Mouse (Mus musculus) liver, postnatal 0 days (tissue): ENCODE measurements around the gene Ccdc159.

Source experiments
- CTCF ChIP-seq: sonication (generic); IDR thresholded peaks from 2 replicates; pipeline ENCODE4 v1.5.1; 2016; ENCODE audit warnings: antibody characterized with exemption, low read depth
- EP300 ChIP-seq: IDR thresholded peaks from 2 replicates; pipeline ENCODE4 v1.6.1; 2016; ENCODE audit warnings: antibody characterized with exemption, low read depth, mild to moderate bottlenecking

DNA sequence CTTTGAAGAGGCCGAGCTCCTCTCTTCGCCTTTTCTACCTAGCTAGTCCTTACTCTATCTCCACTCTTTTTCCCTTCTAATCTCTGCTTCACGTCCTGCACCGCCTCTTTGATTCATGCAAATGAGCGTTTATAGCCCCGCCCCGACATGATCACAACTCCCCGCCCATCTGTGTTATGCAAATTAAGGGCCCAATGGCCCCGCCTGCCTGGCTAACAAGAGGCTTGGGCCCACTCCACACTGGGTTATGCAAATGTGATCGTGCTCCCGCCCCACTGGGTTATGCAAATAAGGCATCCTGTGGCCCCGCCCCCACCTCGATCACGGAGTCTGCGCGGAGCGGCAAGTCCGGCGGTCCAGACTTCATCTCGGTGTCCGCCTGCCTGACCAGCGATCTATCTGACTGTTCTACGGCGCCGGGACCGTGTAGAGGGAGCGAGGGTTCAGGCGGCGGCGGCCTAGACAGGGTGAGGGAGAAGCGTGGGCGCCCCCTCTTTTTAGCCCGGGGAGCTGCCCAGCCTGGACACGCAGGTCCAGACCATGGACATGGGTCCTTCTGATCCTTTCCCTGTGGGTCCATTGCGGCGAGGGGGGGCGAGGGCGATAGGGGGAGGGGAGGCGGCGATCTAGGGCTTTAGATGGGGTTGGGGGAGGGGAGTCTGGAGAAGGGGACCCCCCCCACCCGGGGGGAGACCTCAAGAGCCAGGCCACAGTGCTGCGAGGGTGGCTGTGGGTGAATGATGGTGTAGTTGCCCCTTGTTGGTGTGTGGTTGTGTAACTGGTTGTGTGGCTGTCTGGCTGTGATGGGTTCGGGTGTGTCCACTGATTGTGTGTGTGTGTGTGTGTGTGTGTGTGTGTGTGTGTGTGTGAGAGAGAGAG, 9.7 kb downstream of the Ccdc159 start, which contains the start of gene Plppr2:
- no peak for TF ChIP-seq EP300
- TF ChIP-seq CTCF: 0 out of 2 replicates have a peak, but pooled peaks have one; percentile 7
